Mouse (Mus musculus) forebrain, embryonic 13.5 days (tissue): ENCODE results near the gene Fxyd6. TPM values are rescaled to one million over a fixed set of nuclear protein-coding genes. Genes with fewer than 3 reads are reported as not detected.

ENCODE experiments used
- ATAC-seq: fragments of 200-750 bp; cut with Nextera tagmentation; 2 replicates; pipeline ENCODE4 v1.8.0; 2017
- H3K27ac ChIP-seq: fragments of 300-500 bp; sonication (generic); 2 replicates; pipeline ENCODE4 v1.5.1; 2015; ENCODE audit warnings: inconsistent platforms, mild to moderate bottlenecking, moderate library complexity
- H3K27me3 ChIP-seq: fragments of 300-500 bp; sonication (generic); 2 replicates; pipeline ENCODE4 v1.6.1; 2015; ENCODE audit warnings: mild to moderate bottlenecking, inconsistent platforms
- H3K36me3 ChIP-seq: fragments of 300-500 bp; sonication (generic); 2 replicates; pipeline ENCODE4 v1.6.1; 2015; ENCODE audit warnings: mild to moderate bottlenecking, inconsistent platforms; ENCODE audit not compliant: poor library complexity, severe bottlenecking
- H3K4me1 ChIP-seq: fragments of 300-500 bp; sonication (generic); 2 replicates; pipeline ENCODE4 v1.6.1; 2015; ENCODE audit warnings: inconsistent platforms
- H3K4me2 ChIP-seq: fragments of 300-500 bp; sonication (generic); 2 replicates; pipeline ENCODE4 v1.6.1; 2015; ENCODE audit warnings: inconsistent platforms, mild to moderate bottlenecking, moderate library complexity
- H3K4me3 ChIP-seq: fragments of 300-500 bp; sonication (generic); 2 replicates; pipeline ENCODE4 v1.5.1; 2015; ENCODE audit warnings: mild to moderate bottlenecking, inconsistent platforms
- H3K9ac ChIP-seq: fragments of 300-500 bp; sonication (generic); 2 replicates; pipeline ENCODE4 v1.6.1; 2015; ENCODE audit warnings: mild to moderate bottlenecking, inconsistent platforms
- H3K9me3 ChIP-seq: fragments of 300-500 bp; sonication (generic); replicated peaks from 2 replicates; pipeline ENCODE4 v1.6.1; 2016; ENCODE audit warnings: inconsistent platforms
- WGBS: fragments of 180-500 bp; shearing (Covaris S2); methylation state at CpG from one replicate; pipeline ENCODE4 v1.1.7; 2015; 5-methylcytosine and 5-hydroxymethylcytosine counted together
- polyA plus RNA-seq: library from polyadenylated mRNA; unstranded; fragments of >200 nt; fragmentation: Nextera tagmentation; extraction: Ambion mirVana; gene quantifications from 2 replicates; pipeline ENCODE4 v1.2.1, GENCODE M21; 2015

The Fxyd6 gene
- polyA plus RNA-seq, 1 experiment from 2014 or later = 291 TPM

- H3K27ac ChIP-seq = peak overlapping the region; percentile 74
- H3K27me3 ChIP-seq = no peaks in the 10 kb centered on the region
- peak; percentile 83 for ATAC-seq
- H3K9ac ChIP-seq = no peak overlapping the region
- peaks cover 14% of the 10 kb centered on the region; the same call in 1 of the 2 replicates for H3K36me3 ChIP-seq
- 25% methylated on average over 10 of the region's 10 CpGs for WGBS
- H3K4me2 ChIP-seq = peak overlapping the region; percentile 19
- no peaks in the 10 kb centered on the region for H3K9me3 ChIP-seq
- H3K4me3 ChIP-seq = no peak overlapping the region
- peaks cover 61% of the 10 kb centered on the region for H3K4me1 ChIP-seq
Observed at GRCm38 (mm10) chr9:45380411-45381251, 10.6 kb downstream of the Fxyd6 start.

GRCm38 (mm10) chr9:45382336-45382735 lies 12.4 kb downstream of the Fxyd6 start:
- no peak overlapping the region for H3K9ac ChIP-seq
- H3K4me2 ChIP-seq = no peak overlapping the region
- no peaks in the 10 kb centered on the region for H3K27me3 ChIP-seq
- H3K27ac ChIP-seq = no peak overlapping the region
- ATAC-seq = no peak
- 82% methylated on average over 5 of the region's 5 CpGs for WGBS
- H3K4me3 ChIP-seq = no peak overlapping the region
- H3K36me3 ChIP-seq = peaks cover 9% of the 10 kb centered on the region; the same call in 1 of the 2 replicates
- H3K9me3 ChIP-seq = no peaks in the 10 kb centered on the region
- peaks cover 51% of the 10 kb centered on the region for H3K4me1 ChIP-seq

GRCm38 (mm10) chr9:45382834-45383233 lies 12.8 kb downstream of the Fxyd6 start:
- H3K27me3 ChIP-seq = no peaks in the 10 kb centered on the region
- H3K36me3 ChIP-seq = peaks cover 4% of the 10 kb centered on the region; the same call in 1 of the 2 replicates
- no peak overlapping the region for H3K4me3 ChIP-seq
- no peak for ATAC-seq
- no peak overlapping the region for H3K27ac ChIP-seq
- no peak overlapping the region for H3K4me2 ChIP-seq
- peaks cover 51% of the 10 kb centered on the region for H3K4me1 ChIP-seq
- WGBS = 82% methylated on average over 5 of the region's 5 CpGs
- H3K9ac ChIP-seq = no peak overlapping the region
- no peaks in the 10 kb centered on the region for H3K9me3 ChIP-seq

GRCm38 (mm10) chr9:45383883-45384282 lies 13.9 kb downstream of the Fxyd6 start:
- WGBS = 92% methylated on average over 6 of the region's 6 CpGs
- H3K4me1 ChIP-seq = peaks cover 44% of the 10 kb centered on the region
- no peak for ATAC-seq

GRCm38 (mm10) chr9:45386698-45387097 lies 16.7 kb downstream of the Fxyd6 start:
- no peak overlapping the region for H3K27ac ChIP-seq
- WGBS = 89% methylated on average over 5 of the region's 5 CpGs
- H3K4me3 ChIP-seq = no peak overlapping the region
- no peaks in the 10 kb centered on the region for H3K27me3 ChIP-seq
- H3K4me1 ChIP-seq = peaks cover 18% of the 10 kb centered on the region
- H3K36me3 ChIP-seq = peaks cover 12% of the 10 kb centered on the region
- no peak for ATAC-seq
- no peak overlapping the region for H3K4me2 ChIP-seq
- H3K9ac ChIP-seq = no peak overlapping the region
- no peaks in the 10 kb centered on the region for H3K9me3 ChIP-seq

More at GRCm38 (mm10) chr9:45383883-45384282, 13.9 kb downstream of the Fxyd6 start:
- Histone ChIP-seq H3K9ac (no peak overlapping the region), H3K27ac (no peak overlapping the region), H3K9me3 (no peaks in the 10 kb centered on the region), H3K36me3 (no peaks in the 10 kb centered on the region), H3K27me3 (no peaks in the 10 kb centered on the region), H3K4me3 (no peak overlapping the region), H3K4me2 (no peak overlapping the region)

- 47% methylated on average over 12 of the region's 12 CpGs for WGBS
- no peaks in the 10 kb centered on the region for H3K27me3 ChIP-seq
- 0 out of 2 replicates have a peak overlapping the region, but pooled peaks have one; percentile 9 for H3K9ac ChIP-seq
- H3K4me3 ChIP-seq = no peak overlapping the region
- peak; percentile 83 for ATAC-seq
- H3K9me3 ChIP-seq = no peaks in the 10 kb centered on the region
- H3K4me2 ChIP-seq = no peak overlapping the region
- no peak overlapping the region for H3K27ac ChIP-seq
- H3K4me1 ChIP-seq = peaks cover 7% of the 10 kb centered on the region; the same call in 1 of the 2 replicates
- peaks cover 30% of the 10 kb centered on the region for H3K36me3 ChIP-seq
Observed at GRCm38 (mm10) chr9:45388385-45388994, 18.5 kb downstream of the Fxyd6 start.

GRCm38 (mm10) chr9:45389596-45389995 lies 19.6 kb downstream of the Fxyd6 start:
- no peak overlapping the region for H3K4me2 ChIP-seq
- no peak overlapping the region for H3K9ac ChIP-seq
- peaks cover 41% of the 10 kb centered on the region for H3K36me3 ChIP-seq
- H3K27ac ChIP-seq = no peak overlapping the region
- H3K4me1 ChIP-seq = peaks cover 5% of the 10 kb centered on the region; the same call in 1 of the 2 replicates
- 91% methylated on average over 8 of the region's 8 CpGs for WGBS
- ATAC-seq = no peak
- no peaks in the 10 kb centered on the region for H3K27me3 ChIP-seq
- no peak overlapping the region for H3K4me3 ChIP-seq
- H3K9me3 ChIP-seq = no peaks in the 10 kb centered on the region

GRCm38 (mm10) chr9:45391299-45391698 lies 21.3 kb downstream of the Fxyd6 start:
- no peak for ATAC-seq
- 78% methylated on average over 7 of the region's 7 CpGs for WGBS
- H3K4me1 ChIP-seq = no peaks in the 10 kb centered on the region
- H3K4me2 ChIP-seq = no peak overlapping the region
- no peak overlapping the region for H3K9ac ChIP-seq
- H3K4me3 ChIP-seq = no peak overlapping the region
- no peaks in the 10 kb centered on the region for H3K9me3 ChIP-seq
- peaks cover 58% of the 10 kb centered on the region for H3K36me3 ChIP-seq
- H3K27me3 ChIP-seq = no peaks in the 10 kb centered on the region
- H3K27ac ChIP-seq = no peak overlapping the region

- H3K27me3 ChIP-seq = no peaks in the 10 kb centered on the region
- peaks cover 61% of the 10 kb centered on the region for H3K36me3 ChIP-seq
- 91% methylated on average over 6 of the region's 6 CpGs for WGBS
- no peak overlapping the region for H3K27ac ChIP-seq
- no peak overlapping the region for H3K9ac ChIP-seq
- H3K4me3 ChIP-seq = no peak overlapping the region
- ATAC-seq = no peak
- no peaks in the 10 kb centered on the region for H3K4me1 ChIP-seq
- no peak overlapping the region for H3K4me2 ChIP-seq
- H3K9me3 ChIP-seq = no peaks in the 10 kb centered on the region
Observed at GRCm38 (mm10) chr9:45395218-45395617, 25.2 kb downstream of the Fxyd6 start.

- Histone ChIP-seq H3K4me3 (no peak overlapping the region), H3K9me3 (no peaks in the 10 kb centered on the region), H3K4me1 (no peaks in the 10 kb centered on the region), H3K36me3 (peaks cover 57% of the 10 kb centered on the region), H3K4me2 (no peak overlapping the region), H3K27ac (no peak overlapping the region), H3K27me3 (no peaks in the 10 kb centered on the region), H3K9ac (no peak overlapping the region; the same call in 1 of the 2 replicates)
- 82% methylated on average over 3 of the region's 3 CpGs for WGBS
- ATAC-seq = no peak
Observed at GRCm38 (mm10) chr9:45395796-45396195, 25.8 kb downstream of the Fxyd6 start.

GRCm38 (mm10) chr9:45398336-45398735 lies 28.4 kb downstream of the Fxyd6 start:
- no peak overlapping the region for H3K27ac ChIP-seq
- H3K4me1 ChIP-seq = no peaks in the 10 kb centered on the region
- H3K4me2 ChIP-seq = no peak overlapping the region
- H3K27me3 ChIP-seq = no peaks in the 10 kb centered on the region
- no peaks in the 10 kb centered on the region for H3K9me3 ChIP-seq
- peaks cover 32% of the 10 kb centered on the region for H3K36me3 ChIP-seq
- H3K9ac ChIP-seq = no peak overlapping the region
- WGBS = 72% methylated on average over 1 of the region's 1 CpGs
- H3K4me3 ChIP-seq = no peak overlapping the region
- ATAC-seq = no peak

GRCm38 (mm10) chr9:45399434-45399833 lies 29.4 kb downstream of the Fxyd6 start, which contains the start of gene Fxyd2:
Fxyd2 (plus strand) TSS chr9:45399669.
- 81% methylated on average over 4 of the region's 4 CpGs for WGBS

More at GRCm38 (mm10) chr9:45399434-45399833, 29.4 kb downstream of the Fxyd6 start, which contains the start of gene Fxyd2:
- Histone ChIP-seq H3K4me3 (no peak within 1 kb of the TSS), H3K27me3 (no peaks in the 10 kb centered on the region), H3K9me3 (no peaks in the 10 kb centered on the region), H3K36me3 (peaks cover 21% of the 10 kb centered on the region), H3K9ac (no peak within 1 kb of the TSS), H3K4me2 (no peak within 1 kb of the TSS), H3K27ac (no peak within 1 kb of the TSS), H3K4me1 (no peaks in the 10 kb centered on the region)
- no peak for ATAC-seq
